Mouse (Mus musculus): Measurements from ENCODE around the gene Dnajc4.

GRCm38 (mm10) chr19:6973581-6974190, 18.7 kb downstream of the Dnajc4 start:
- TF ChIP-seq CTCF (IDR thresholded peaks at IDR 0.05; ENCODE audit: extremely low read depth, insufficient read depth, insufficient read length, insufficient replicate concordance) (no peak), POLR2A (IDR thresholded peaks at IDR 0.05; ENCODE audit: low read depth, low read length) (no peak)
